Mouse (Mus musculus) forelimb bud, embryonic 11.5 days (tissue): ENCODE data around the gene Sdk1.

ENCODE experiments used
- DNase-seq: peaks from one replicate; pipeline ENCODE4 v3.0.0-alpha.2; 2012; ENCODE audit warnings: low read depth, low spot score

The Sdk1 gene

DNA sequence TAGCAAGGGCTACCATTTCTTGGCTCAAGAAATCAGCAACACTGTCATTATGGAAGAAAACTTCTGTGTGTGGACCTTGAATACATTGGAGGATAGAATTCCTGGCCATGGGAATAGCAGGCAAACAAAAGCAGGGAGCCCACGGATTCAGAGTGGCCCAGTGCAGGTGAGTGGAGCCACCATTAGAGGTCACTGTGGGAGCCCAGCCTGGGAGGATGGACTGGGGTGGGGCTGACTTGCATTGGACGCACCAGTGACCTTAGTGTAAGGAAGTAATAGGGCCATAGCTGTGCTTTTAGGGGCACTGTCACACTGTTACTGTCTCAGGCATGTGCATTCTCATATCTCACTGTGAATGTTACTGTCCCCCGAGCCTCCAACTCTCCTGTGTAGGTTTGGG is 1001.3 kb downstream of the Sdk1 start:
- no peak for DNase-seq

DNA sequence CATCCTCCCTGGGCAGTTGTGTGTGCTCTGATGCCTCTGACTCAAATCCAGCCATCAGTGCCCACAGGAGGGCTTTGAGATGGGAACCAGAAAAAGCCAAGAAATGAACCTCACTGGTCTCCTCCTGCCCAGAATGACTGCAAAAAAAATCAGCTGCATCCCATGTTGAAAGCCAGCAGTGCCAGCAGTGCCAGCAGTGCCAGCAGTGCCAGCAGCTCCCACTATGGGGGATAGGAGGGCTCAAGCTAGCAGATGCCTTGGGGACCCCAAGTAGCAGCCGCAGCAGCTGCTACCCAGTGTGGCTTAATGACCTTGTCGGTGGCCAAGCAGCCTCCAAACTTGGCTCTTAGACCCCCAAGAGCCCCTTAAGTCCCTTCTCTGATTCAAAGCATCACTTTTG is 1001.8 kb downstream of the Sdk1 start:
- DNase-seq, result no peak

DNA sequence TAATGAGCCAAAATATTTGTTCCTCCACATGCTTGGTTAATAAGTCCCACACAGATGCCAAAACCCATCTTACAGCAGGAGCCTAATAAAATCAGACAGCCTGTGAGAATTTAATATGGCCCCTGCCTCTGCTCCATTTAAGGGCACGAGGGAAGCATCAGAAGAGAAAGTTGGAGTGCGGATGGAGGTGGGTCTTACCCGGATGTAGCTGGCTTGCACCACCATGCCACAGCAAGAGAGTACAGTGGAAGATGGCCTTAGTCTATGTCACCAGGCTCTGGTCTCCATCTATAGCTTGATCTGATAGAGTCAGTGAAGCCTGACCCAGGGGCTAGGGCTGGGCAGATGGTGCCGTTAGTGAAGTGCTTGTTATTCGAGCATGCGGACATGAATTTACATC is 1014.9 kb downstream of the Sdk1 start:
- DNase-seq, result no peak

DNA sequence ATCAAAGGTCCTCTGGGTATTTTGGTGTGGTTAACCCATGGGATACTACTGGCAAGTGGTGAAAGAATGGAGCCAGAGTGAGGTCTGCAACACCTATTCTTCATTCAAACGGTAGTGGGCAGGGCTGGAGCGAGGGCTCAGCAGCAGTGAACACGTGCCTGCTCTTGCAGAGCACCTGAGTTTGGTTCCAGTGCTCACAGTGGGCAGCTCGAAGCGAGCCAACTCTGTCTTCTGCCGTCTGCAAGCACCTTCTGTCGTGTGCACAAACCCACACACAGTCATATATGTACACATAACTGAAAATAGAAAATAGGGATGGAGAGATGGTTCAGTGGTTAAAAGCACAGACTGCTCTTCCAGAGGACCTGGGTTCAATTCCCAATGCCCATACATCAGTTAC is 1017.4 kb downstream of the Sdk1 start:
- DNase-seq, result no peak

DNA sequence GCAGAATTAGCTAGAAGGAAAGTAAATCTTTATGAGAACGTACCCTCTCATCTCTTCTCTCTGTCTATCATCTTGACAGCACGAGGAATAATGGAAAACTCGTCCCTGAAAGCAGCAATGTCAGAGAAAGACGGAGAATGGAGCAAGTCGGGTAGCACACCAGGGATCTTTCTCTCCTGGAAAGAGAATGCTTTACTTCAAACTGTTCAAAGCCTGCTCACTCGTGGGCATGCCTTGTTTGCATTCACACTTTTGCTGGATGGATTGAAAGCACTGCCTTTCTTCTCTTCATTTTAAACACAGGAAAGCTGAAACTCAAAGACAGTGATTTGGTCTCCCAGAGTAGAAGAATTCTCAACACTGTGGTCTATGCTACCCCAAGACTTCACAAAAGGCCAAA is 1020.8 kb downstream of the Sdk1 start:
- DNase-seq, result no peak
